Mouse (Mus musculus): ENCODE measurements around the gene Sprr4. TPM values are rescaled to one million over a fixed set of nuclear protein-coding genes. Genes with fewer than 3 reads are reported as not detected.

Sprr4 gene
- polyA plus RNA-seq, 1 experiment from 2014 or later = not detected

DNA sequence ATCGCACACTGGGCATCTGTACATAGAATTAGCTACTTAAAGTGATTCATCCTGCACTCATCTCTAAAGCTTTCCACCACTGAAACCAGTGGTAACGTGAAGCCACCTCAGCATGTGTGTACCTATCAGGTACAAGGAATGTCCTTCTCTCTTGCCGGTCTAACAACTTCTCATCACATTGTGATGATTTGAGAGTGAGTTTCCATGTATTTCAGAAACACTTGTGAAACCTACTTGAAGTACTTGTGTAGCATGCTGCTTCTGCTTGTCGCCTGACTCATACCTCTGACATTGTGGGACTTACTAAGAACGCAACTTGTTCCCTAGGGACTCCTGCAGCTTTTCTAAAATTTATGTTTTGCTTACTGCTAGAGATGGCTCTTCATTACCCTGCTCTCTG is 45.1 kb downstream of the Sprr4 start:
- Histone ChIP-seq H3K4me3 (no peak overlapping the region), H3K27me3 (no peaks in the 10 kb centered on the region), H3K9me3 (replicated peaks) (no peaks in the 10 kb centered on the region), H3K27ac (no peak overlapping the region), H3K36me3 (ENCODE audit: poor library complexity, severe bottlenecking) (no peaks in the 10 kb centered on the region), H3K4me2 (no peak overlapping the region), H3K4me1 (no peaks in the 10 kb centered on the region), H3K9ac (no peak overlapping the region)
- no peak for ATAC-seq
- 90% methylated on average over 5 of the region's 5 CpGs for WGBS

Other genes with a start within 250 kb of the Sprr4 start
- not detected in 2 replicates for gene Sprr2a3, start 215.1 kb downstream of the Sprr4 start, polyA plus RNA-seq (2015; fragmentation: Nextera tagmentation; extraction: Ambion mirVana)
- not detected in 2 replicates for gene Sprr2b, start 183.9 kb downstream of the Sprr4 start, polyA plus RNA-seq (2015; fragmentation: Nextera tagmentation; extraction: Ambion mirVana)
- gene Sprr2d, start 161.4 kb downstream of the Sprr4 start, polyA plus RNA-seq (2015; fragmentation: Nextera tagmentation; extraction: Ambion mirVana) = not detected in 2 replicates
- not detected in 2 replicates for gene Sprr2e, start 148.3 kb downstream of the Sprr4 start, polyA plus RNA-seq (2015; fragmentation: Nextera tagmentation; extraction: Ambion mirVana)
- gene Sprr2f, start 135.3 kb downstream of the Sprr4 start, polyA plus RNA-seq (2015; fragmentation: Nextera tagmentation; extraction: Ambion mirVana) = not detected in 2 replicates
- gene Sprr2h, start 114.8 kb downstream of the Sprr4 start, polyA plus RNA-seq (2015; fragmentation: Nextera tagmentation; extraction: Ambion mirVana) = not detected in 2 replicates
- gene Sprr2i, start 92.5 kb downstream of the Sprr4 start, polyA plus RNA-seq (2015; fragmentation: Nextera tagmentation; extraction: Ambion mirVana) = not detected in 2 replicates
- not detected in 2 replicates for gene Sprr2j-ps, start 82.4 kb downstream of the Sprr4 start, polyA plus RNA-seq (2015; fragmentation: Nextera tagmentation; extraction: Ambion mirVana)
- gene Gm9774, start 71.1 kb downstream of the Sprr4 start, polyA plus RNA-seq (2015; fragmentation: Nextera tagmentation; extraction: Ambion mirVana) = 10.3 and 12.2 TPM in 2 replicates
- not detected in 2 replicates for gene Sprr2k, start 67.9 kb downstream of the Sprr4 start, polyA plus RNA-seq (2015; fragmentation: Nextera tagmentation; extraction: Ambion mirVana)
- gene Sprr1b, start 61.7 kb downstream of the Sprr4 start, polyA plus RNA-seq (2015; fragmentation: Nextera tagmentation; extraction: Ambion mirVana) = not detected in 2 replicates
- not detected in 2 replicates for gene Sprr3, start 41.8 kb downstream of the Sprr4 start, polyA plus RNA-seq (2015; fragmentation: Nextera tagmentation; extraction: Ambion mirVana)
- not detected in 2 replicates for gene Sprr1a, start 14.6 kb downstream of the Sprr4 start, polyA plus RNA-seq (2015; fragmentation: Nextera tagmentation; extraction: Ambion mirVana)
- not detected in 2 replicates for gene 2310046K23Rik, start 34.0 kb upstream of the Sprr4 start, polyA plus RNA-seq (2015; fragmentation: Nextera tagmentation; extraction: Ambion mirVana)
- gene Ivl, start 73.2 kb upstream of the Sprr4 start, polyA plus RNA-seq (2015; fragmentation: Nextera tagmentation; extraction: Ambion mirVana) = not detected in 2 replicates
- not detected in 2 replicates for gene Smcp, start 88.5 kb upstream of the Sprr4 start, polyA plus RNA-seq (2015; fragmentation: Nextera tagmentation; extraction: Ambion mirVana)
- gene 2210017I01Rik, start 107.0 kb upstream of the Sprr4 start, polyA plus RNA-seq (2015; fragmentation: Nextera tagmentation; extraction: Ambion mirVana) = not detected in 2 replicates
- not detected in 2 replicates for gene Lce6a, start 121.2 kb upstream of the Sprr4 start, polyA plus RNA-seq (2015; fragmentation: Nextera tagmentation; extraction: Ambion mirVana)
- not detected in 2 replicates for gene Lce1a1, start 147.8 kb upstream of the Sprr4 start, polyA plus RNA-seq (2015; fragmentation: Nextera tagmentation; extraction: Ambion mirVana)
- not detected in 2 replicates for gene Lce1b, start 156.4 kb upstream of the Sprr4 start, polyA plus RNA-seq (2015; fragmentation: Nextera tagmentation; extraction: Ambion mirVana)
- gene Lce1a2, start 169.8 kb upstream of the Sprr4 start, polyA plus RNA-seq (2015; fragmentation: Nextera tagmentation; extraction: Ambion mirVana) = not detected in 2 replicates
- gene Lce1c, start 178.8 kb upstream of the Sprr4 start, polyA plus RNA-seq (2015; fragmentation: Nextera tagmentation; extraction: Ambion mirVana) = not detected in 2 replicates
- not detected in 2 replicates for gene Lce1d, start 186.7 kb upstream of the Sprr4 start, polyA plus RNA-seq (2015; fragmentation: Nextera tagmentation; extraction: Ambion mirVana)
- not detected in 2 replicates for gene Lce1e, start 208.6 kb upstream of the Sprr4 start, polyA plus RNA-seq (2015; fragmentation: Nextera tagmentation; extraction: Ambion mirVana)
- not detected in 2 replicates for gene Lce1f, start 219.9 kb upstream of the Sprr4 start, polyA plus RNA-seq (2015; fragmentation: Nextera tagmentation; extraction: Ambion mirVana)
- not detected in 2 replicates for gene Gm38119, start 238.6 kb upstream of the Sprr4 start, polyA plus RNA-seq (2015; fragmentation: Nextera tagmentation; extraction: Ambion mirVana)

Data from forebrain, embryonic 13.5 days (tissue).